In genomic region chr15:27770513-27771196, GRCm38 (mm10) we compare ENCODE assay signal across 11 mouse cellular contexts.
DNase-seq lines count a peak whose midpoint lies in the region; ATAC-seq and TF ChIP-seq lines count a peak whose summit lies in the region.
"Had no signal": no experiment of that assay in that cellular context is flagged by ENCODE, and none has a peak within 500 bp of the region (broad histone marks: within the 10 kb centered on the region; RNA-seq: fewer than 3 reads in every experiment).

No protein-coding gene starts in this region.

- no peaks in the 10 kb centered on the region for H3K27me3 ChIP-seq in intestine, embryonic 15.5 days (replicated peaks)
- H3K27me3 ChIP-seq in intestine, postnatal 0 days (replicated peaks; ENCODE audit: control insufficient read depth, insufficient read depth, low read length), result no peaks in the 10 kb centered on the region
- H3K27me3 ChIP-seq in spleen, adult 2 months (ENCODE audit: control insufficient read depth, insufficient read depth, low read length), result no peaks in the 10 kb centered on the region
- H3K27me3 ChIP-seq in intestine, embryonic 16.5 days (replicated peaks; ENCODE audit: control insufficient read depth, insufficient read depth, low read length), result no peaks in the 10 kb centered on the region
- no peaks in the 10 kb centered on the region for H3K27me3 ChIP-seq in stomach, postnatal 0 days (ENCODE audit: control insufficient read depth, insufficient read depth, low read length)
- H3K27me3 ChIP-seq: heart, embryonic 12.5 days had no signal

- H3K9ac ChIP-seq in intestine, embryonic 15.5 days, result no peak overlapping the region
- H3K9ac ChIP-seq in intestine, postnatal 0 days (ENCODE audit: low read depth, low read length), result no peak overlapping the region
- no peak overlapping the region for H3K9ac ChIP-seq in intestine, embryonic 16.5 days (ENCODE audit: low read depth, low read length)
- no peak overlapping the region for H3K9ac ChIP-seq in stomach, postnatal 0 days (ENCODE audit: low read length)
- H3K9ac ChIP-seq: heart, embryonic 12.5 days had no signal

- no peaks in the 10 kb centered on the region for H3K9me3 ChIP-seq in intestine, embryonic 15.5 days
- H3K9me3 ChIP-seq in intestine, postnatal 0 days (ENCODE audit: control insufficient read depth), result no peaks in the 10 kb centered on the region
- no peaks in the 10 kb centered on the region for H3K9me3 ChIP-seq in intestine, embryonic 16.5 days (ENCODE audit: control insufficient read depth, low read length)
- no peaks in the 10 kb centered on the region for H3K9me3 ChIP-seq in stomach, postnatal 0 days (ENCODE audit: control insufficient read depth, low read length)
- H3K9me3 ChIP-seq: heart, embryonic 12.5 days had no signal

- no peak for TF ChIP-seq CTCF in intestine, postnatal 0 days (IDR thresholded peaks at IDR 0.05; ENCODE audit: low read depth)
- no peak for TF ChIP-seq CTCF in spleen, adult 2 months (IDR thresholded peaks at IDR 0.05; ENCODE audit: extremely low read depth, insufficient read depth, insufficient read length, insufficient replicate concordance)
- no peak for TF ChIP-seq CTCF in stomach, postnatal 0 days (IDR thresholded peaks at IDR 0.05; ENCODE audit: low read depth)

- H3K4me1 ChIP-seq in intestine, embryonic 15.5 days (replicated peaks), result peaks cover 8% of the 10 kb centered on the region
- no peaks in the 10 kb centered on the region for H3K4me1 ChIP-seq in intestine, postnatal 0 days (replicated peaks; ENCODE audit: control insufficient read depth, insufficient read depth, low read length)
- peaks cover 28% of the 10 kb centered on the region; the same call in 1 of the 2 replicates for H3K4me1 ChIP-seq in spleen, adult 2 months (ENCODE audit: control insufficient read depth, insufficient read depth, insufficient read length)
- peaks cover 3% of the 10 kb centered on the region; the same call in 1 of the 2 replicates for H3K4me1 ChIP-seq in intestine, embryonic 16.5 days (ENCODE audit: control insufficient read depth, insufficient read depth, low read length)
- H3K4me1 ChIP-seq in stomach, postnatal 0 days (replicated peaks; ENCODE audit: control insufficient read depth, insufficient read depth), result no peaks in the 10 kb centered on the region

- no peak overlapping the region for H3K4me2 ChIP-seq in intestine, embryonic 15.5 days (replicated peaks)
- no peak overlapping the region for H3K4me2 ChIP-seq in intestine, postnatal 0 days (replicated peaks; ENCODE audit: low read depth)
- H3K4me2 ChIP-seq in intestine, embryonic 16.5 days (ENCODE audit: low read depth, low read length), result no peak overlapping the region
- H3K4me2 ChIP-seq in stomach, postnatal 0 days (replicated peaks; ENCODE audit: low read depth), result no peak overlapping the region
- H3K4me2 ChIP-seq: heart, embryonic 12.5 days had no signal

- no peak for TF ChIP-seq POLR2A in spleen, adult 2 months (IDR thresholded peaks at IDR 0.05; ENCODE audit: low read depth, low read length)

- peaks cover 33% of the 10 kb centered on the region for H3K36me3 ChIP-seq in intestine, embryonic 15.5 days
- H3K36me3 ChIP-seq in intestine, postnatal 0 days (ENCODE audit: control insufficient read depth, insufficient read depth), result peaks cover 59% of the 10 kb centered on the region
- no peaks in the 10 kb centered on the region; the same call in 1 of the 2 replicates for H3K36me3 ChIP-seq in spleen, adult 2 months (ENCODE audit: control insufficient read depth, insufficient read depth, low read length)
- H3K36me3 ChIP-seq in intestine, embryonic 16.5 days (ENCODE audit: control insufficient read depth, insufficient read depth, low read length), result peaks cover 32% of the 10 kb centered on the region
- peaks cover 19% of the 10 kb centered on the region for H3K36me3 ChIP-seq in stomach, postnatal 0 days (ENCODE audit: control insufficient read depth, insufficient read depth, low read length)

- TF ChIP-seq EP300 in stomach, postnatal 0 days (optimal IDR thresholded peaks at IDR 0.05), result no peak

- DNase-seq in spleen, adult 2 months (ENCODE audit: low read depth in 1 of 2, low spot score in 2 of 2), result peak in 1 of 2 experiments; percentile 58
- no peak for DNase-seq in spleen, adult 12 weeks (ENCODE audit: low spot score)
- DNase-seq in stomach, postnatal 0 days (ENCODE audit: low spot score), result no peak
- no peak for DNase-seq in gastrocnemius, postnatal 25 days
- DNase-seq: cerebellum, postnatal 25 days; kidney, postnatal 10 days had no signal

- ATAC-seq in intestine, embryonic 15.5 days, result 0 out of 2 replicates have a peak, but pooled peaks have one; percentile 44
- ATAC-seq in intestine, postnatal 0 days, result no peak
- ATAC-seq in intestine, embryonic 16.5 days, result peak; percentile 41; the same call in 1 of the 2 replicates
- ATAC-seq in stomach, postnatal 0 days (ENCODE audit: low FRiP score, low TSS enrichment), result no peak
- no peak for ATAC-seq in megakaryocyte, adult 5-6 weeks (ENCODE audit: poor library complexity, severe bottlenecking)

- H3K27ac ChIP-seq in intestine, embryonic 15.5 days, result no peak overlapping the region
- H3K27ac ChIP-seq in intestine, postnatal 0 days (ENCODE audit: low read depth, low read length), result no peak overlapping the region
- H3K27ac ChIP-seq in spleen, adult 2 months (ENCODE audit: insufficient read depth, low read length), result peak overlapping the region; percentile 41
- no peak overlapping the region for H3K27ac ChIP-seq in intestine, embryonic 16.5 days (ENCODE audit: low read length)
- peak overlapping the region; percentile 6; the same call in 1 of the 2 replicates for H3K27ac ChIP-seq in stomach, postnatal 0 days (replicated peaks)

- WGBS in intestine, embryonic 15.5 days, result 44% methylated on average over 12 of the region's 12 CpGs
- 69% methylated on average over 12 of the region's 12 CpGs for WGBS in intestine, postnatal 0 days
- 67% methylated on average over 12 of the region's 12 CpGs for WGBS in spleen, adult 2 months
- WGBS in intestine, embryonic 16.5 days, result 55% methylated on average over 12 of the region's 12 CpGs
- WGBS in stomach, postnatal 0 days, result 63% methylated on average over 12 of the region's 12 CpGs

- no peak overlapping the region for H3K4me3 ChIP-seq in intestine, embryonic 15.5 days (replicated peaks)
- H3K4me3 ChIP-seq in intestine, postnatal 0 days (ENCODE audit: low read depth, low read length), result no peak overlapping the region
- H3K4me3 ChIP-seq in spleen, adult 2 months (ENCODE audit: extremely low read depth, insufficient read depth, insufficient read length), result peak overlapping the region; percentile 7
- no peak overlapping the region for H3K4me3 ChIP-seq in intestine, embryonic 16.5 days (ENCODE audit: low read length)
- no peak overlapping the region for H3K4me3 ChIP-seq in stomach, postnatal 0 days (ENCODE audit: low read depth, low read length)
- H3K4me3 ChIP-seq: heart, embryonic 12.5 days had no signal

Comparison
In these comparisons a context has a peak if more than half of its experiments do, and no peak if none do; other contexts are left out.
1. ATAC-seq: peak in intestine, embryonic 15.5 days (single experiment) and intestine, embryonic 16.5 days (single experiment); none in intestine, postnatal 0 days (single experiment), stomach, postnatal 0 days (single experiment) and megakaryocyte, adult 5-6 weeks (single experiment).
2. H3K27ac ChIP-seq: peak in spleen, adult 2 months (single experiment) and stomach, postnatal 0 days (single experiment); none in intestine, embryonic 15.5 days (single experiment), intestine, postnatal 0 days (single experiment) and intestine, embryonic 16.5 days (single experiment).